Mouse (Mus musculus) kidney, adult 2 months (tissue): ENCODE results near the gene Axin1. TPM values are rescaled to one million over a fixed set of nuclear protein-coding genes. Genes with fewer than 3 reads are reported as not detected.

Source experiments
- DNase-seq: peaks from one replicate; pipeline ENCODE4 v3.0.0; 2021
- H3K27ac ChIP-seq: fragments of 200-500 bp; 2 replicates; pipeline ENCODE4 v1.5.1; 2012; ENCODE audit warnings: low read depth, low read length, control low read depth, inconsistent platforms; ENCODE audit not compliant: insufficient read depth
- H3K27me3 ChIP-seq: fragments of 200-500 bp; replicated peaks from 2 replicates; pipeline ENCODE4 v1.6.1; 2012; ENCODE audit warnings: mild to moderate bottlenecking, moderate library complexity, low read length, inconsistent platforms; ENCODE audit not compliant: control insufficient read depth, insufficient read depth
- H3K36me3 ChIP-seq: fragments of 200-500 bp; 2 replicates; pipeline ENCODE4 v1.6.1; 2012; ENCODE audit warnings: mild to moderate bottlenecking, moderate library complexity, low read length, inconsistent platforms; ENCODE audit not compliant: control insufficient read depth, insufficient read depth
- H3K4me1 ChIP-seq: fragments of 200-500 bp; 2 replicates; pipeline ENCODE4 v1.6.1; 2011; ENCODE audit warnings: low read length; ENCODE audit not compliant: control insufficient read depth, insufficient read depth
- H3K4me3 ChIP-seq: fragments of 200-500 bp; 2 replicates; pipeline ENCODE4 v1.5.1; 2011; ENCODE audit warnings: mild to moderate bottlenecking, low read depth, low read length, control low read depth; ENCODE audit not compliant: insufficient read depth
- CTCF ChIP-seq: fragments of 200-500 bp; conservative IDR thresholded peaks from 2 replicates; pipeline ENCODE4 v1.5.1; 2011; ENCODE audit warnings: low read depth, mild to moderate bottlenecking, control low read depth, low read length, moderate library complexity, mixed read lengths; ENCODE audit not compliant: insufficient read depth, insufficient read length
- POLR2A ChIP-seq: fragments of 200-500 bp; IDR thresholded peaks from one replicate; pipeline ENCODE4 v1.6.1; 2011; ENCODE audit warnings: low read depth, low read length, control low read depth
- WGBS: fragments of 180-500 bp; shearing (Covaris S2); methylation state at CpG from one replicate; pipeline ENCODE4 v1.1.7; 2018; 5-methylcytosine and 5-hydroxymethylcytosine counted together
- polyA plus RNA-seq: library from polyadenylated mRNA; depleted of rRNA; stranded (reverse); fragments of >200 nt; gene quantifications from 2 replicates; pipeline ENCODE4 v1.2.3, GENCODE M21; 2012

Axin1 gene
- polyA plus RNA-seq, 1 experiment: 18.5 TPM

GRCm38 (mm10) chr17:26204766-26205165 is 66.3 kb downstream of the Axin1 start:
- no peak for DNase-seq
- Histone ChIP-seq H3K27ac (no peak overlapping the region), H3K27me3 (no peaks in the 10 kb centered on the region), H3K4me1 (0 out of 2 replicates have a peak, but pooled peaks cover 7% of the 10 kb centered on the region), H3K4me3 (no peak overlapping the region), H3K36me3 (no peaks in the 10 kb centered on the region)
- 38% methylated on average over 11 of the region's 11 CpGs for WGBS
- TF ChIP-seq CTCF (no peak), POLR2A (no peak)

- H3K36me3 ChIP-seq: no peaks in the 10 kb centered on the region
- WGBS: 69% methylated on average over 1 of the region's 1 CpGs
- H3K4me3 ChIP-seq: no peak overlapping the region
- H3K27ac ChIP-seq: no peak overlapping the region
- no peak for DNase-seq
- TF ChIP-seq CTCF (no peak), POLR2A (no peak)
- H3K4me1 ChIP-seq: 0 out of 2 replicates have a peak, but pooled peaks cover 7% of the 10 kb centered on the region
- no peaks in the 10 kb centered on the region for H3K27me3 ChIP-seq
Measured at GRCm38 (mm10) chr17:26206392-26206791, 67.9 kb downstream of the Axin1 start.

GRCm38 (mm10) chr17:26207686-26208085 is 69.2 kb downstream of the Axin1 start, which contains the start of gene Arhgdig:
Arhgdig (minus strand) TSS chr17:26207786.
- no peak for DNase-seq
- WGBS: 80% methylated on average over 12 of the region's 12 CpGs
- 0 out of 2 replicates have a peak, but pooled peaks cover 5% of the 10 kb centered on the region for H3K4me1 ChIP-seq
- no peaks in the 10 kb centered on the region for H3K27me3 ChIP-seq
- H3K4me3 ChIP-seq: no peak within 1 kb of the TSS
- H3K27ac ChIP-seq: no peak within 1 kb of the TSS
- no peaks in the 10 kb centered on the region for H3K36me3 ChIP-seq
- TF ChIP-seq CTCF (no peak), POLR2A (no peak)

DNA sequence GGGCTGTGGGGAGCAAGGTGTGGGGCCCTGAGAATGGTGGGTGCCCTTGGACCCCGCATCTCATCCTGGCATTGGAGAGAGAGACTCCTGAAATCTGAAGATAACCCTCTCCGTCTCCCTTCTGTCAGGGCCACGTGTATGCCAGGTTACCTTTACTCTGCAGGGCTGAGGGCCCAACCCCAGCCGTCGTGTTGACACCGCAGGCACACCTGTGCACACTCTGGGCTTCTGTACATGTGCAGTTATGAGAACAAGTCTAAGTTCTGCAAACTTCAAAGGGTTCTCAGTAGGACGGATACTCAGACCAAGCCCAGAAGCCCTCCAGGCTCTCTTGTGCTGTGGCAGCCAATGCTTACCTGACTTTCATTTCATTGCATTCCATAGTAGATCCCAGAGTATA is 73.8 kb downstream of the Axin1 start:
- WGBS: 81% methylated on average over 7 of the region's 7 CpGs
- Histone ChIP-seq H3K4me3 (no peak overlapping the region), H3K36me3 (no peaks in the 10 kb centered on the region; the same call in 1 of the 2 replicates), H3K27ac (no peak overlapping the region; the same call in 1 of the 2 replicates), H3K4me1 (no peaks in the 10 kb centered on the region), H3K27me3 (no peaks in the 10 kb centered on the region)
- TF ChIP-seq POLR2A (no peak), CTCF (no peak)
- DNase-seq: no peak

DNA sequence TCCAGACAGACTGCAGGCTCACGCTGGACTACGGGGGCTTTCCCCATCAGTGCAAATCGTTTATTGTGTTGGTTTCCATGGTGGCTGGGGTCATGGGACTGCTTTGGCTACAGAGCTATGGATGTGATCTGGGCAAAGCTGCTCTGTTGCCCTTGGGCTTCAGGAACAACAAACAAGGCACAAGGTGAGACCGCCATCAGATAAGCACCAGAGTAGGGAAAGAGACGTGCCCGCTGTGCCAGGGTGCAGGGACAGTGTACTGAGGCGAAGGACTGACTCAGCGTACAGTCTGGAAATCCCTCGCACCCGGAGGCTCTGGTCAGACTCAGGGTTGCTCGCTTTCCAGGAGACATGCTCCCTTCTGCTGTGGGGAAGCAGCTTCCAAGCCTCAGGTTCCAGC is 74.2 kb downstream of the Axin1 start:
- peak; percentile 18 for DNase-seq
- 79% methylated on average over 11 of the region's 11 CpGs for WGBS
- TF ChIP-seq POLR2A (no peak), CTCF (no peak)
- H3K27me3 ChIP-seq: no peaks in the 10 kb centered on the region
- H3K4me3 ChIP-seq: no peak overlapping the region
- H3K36me3 ChIP-seq: no peaks in the 10 kb centered on the region; the same call in 1 of the 2 replicates
- H3K27ac ChIP-seq: peak overlapping the region; percentile 43; the same call in 1 of the 2 replicates
- no peaks in the 10 kb centered on the region for H3K4me1 ChIP-seq

- no peak overlapping the region for H3K4me3 ChIP-seq
- H3K27ac ChIP-seq: peak overlapping the region; percentile 57
- 45% methylated on average over 2 of the region's 2 CpGs for WGBS
- no peaks in the 10 kb centered on the region for H3K36me3 ChIP-seq
- H3K27me3 ChIP-seq: no peaks in the 10 kb centered on the region
- no peak for TF ChIP-seq POLR2A
- TF ChIP-seq CTCF: no peak
- peak; percentile 43 for DNase-seq
- H3K4me1 ChIP-seq: peaks cover 11% of the 10 kb centered on the region; the same call in 1 of the 2 replicates
Measured at GRCm38 (mm10) chr17:26221508-26221907, 83.0 kb downstream of the Axin1 start.

- Histone ChIP-seq H3K4me3 (no peak overlapping the region), H3K27me3 (no peaks in the 10 kb centered on the region), H3K27ac (peak overlapping the region; percentile 85), H3K36me3 (no peaks in the 10 kb centered on the region), H3K4me1 (peaks cover 11% of the 10 kb centered on the region; the same call in 1 of the 2 replicates)
- WGBS: 41% methylated on average over 12 of the region's 12 CpGs
- no peak for TF ChIP-seq POLR2A
- no peak for TF ChIP-seq CTCF
- DNase-seq: peak; percentile 72
Measured at GRCm38 (mm10) chr17:26225150-26225549, 86.7 kb downstream of the Axin1 start.
